Mouse (Mus musculus) heart, postnatal 36 days (tissue): ENCODE results near the gene Col6a1. TPM values are rescaled to one million over a fixed set of nuclear protein-coding genes. Genes with fewer than 3 reads are reported as not detected.
"Not testable (repeated sequence)": the region's sequence is repeated elsewhere in the genome, so short reads cannot be mapped to it uniquely, and the experiment has no call there.

Experiments
- DNase-seq, 2 experiments: peaks; one replicate each; pipeline ENCODE4 v3.0.0; 2021 to 2022
- intact Hi-C: fragments of 180-260 bp; cut with DNase I; formaldehyde crosslinking; loops from one replicate; pipeline ENCODE4 v1.15.1; 2025
- total RNA-seq, 2 experiments: library from RNA; stranded (reverse); gene quantifications; 2 replicates each; pipeline ENCODE4 v1.2.3; 2021

Gene Col6a1
- total RNA-seq, result 10 to 100 TPM; 69.8 to 78.5 TPM

GRCm38 (mm10) chr10:76725682-76726285 is at the start of gene Col6a1:
TSS of gene Col6a1 (minus strand) at chr10:76726168.
- intact Hi-C loops, result no loop called here

GRCm38 (mm10) chr10:76771624-76772023 is 45.7 kb upstream of the Col6a1 start:
- intact Hi-C loops, result no loop called here
- DNase-seq, result no peak

More at GRCm38 (mm10) chr10:76725682-76726285, at the start of gene Col6a1:
- no peak for DNase-seq

- no peak for DNase-seq
- intact Hi-C loops, result no loop called here
These were observed 45.1 kb upstream of the Col6a1 start for GRCm38 (mm10) chr10:76771086-76771485.

- no peak for DNase-seq
- intact Hi-C loops, result no loop called here
These were observed 43.6 kb upstream of the Col6a1 start for GRCm38 (mm10) chr10:76769581-76769980.

- intact Hi-C loops, result no loop called here
- DNase-seq, result no peak
These were observed 40.2 kb upstream of the Col6a1 start for GRCm38 (mm10) chr10:76766196-76766595.

GRCm38 (mm10) chr10:76764927-76765326 is 39.0 kb upstream of the Col6a1 start:
- intact Hi-C loops, result no loop called here

GRCm38 (mm10) chr10:76763016-76763415 is 37.0 kb upstream of the Col6a1 start:
- intact Hi-C loops, result no loop called here
- no peak for DNase-seq

More at GRCm38 (mm10) chr10:76764927-76765326, 39.0 kb upstream of the Col6a1 start:
- no peak for DNase-seq

- intact Hi-C loops, result no loop called here
These were observed 36.4 kb upstream of the Col6a1 start for GRCm38 (mm10) chr10:76762411-76762810.

GRCm38 (mm10) chr10:76759878-76760277 is 33.9 kb upstream of the Col6a1 start:
- DNase-seq, result no peak
- intact Hi-C loops, result no loop called here

More at GRCm38 (mm10) chr10:76762411-76762810, 36.4 kb upstream of the Col6a1 start:
- DNase-seq, result no peak

GRCm38 (mm10) chr10:76753640-76754039 is 27.7 kb upstream of the Col6a1 start:
- no peak for DNase-seq
- intact Hi-C loops, result no loop called here

- DNase-seq, intact Hi-C loops: not testable (repeated sequence)
These were observed 18.3 kb upstream of the Col6a1 start for GRCm38 (mm10) chr10:76744267-76744666.

- no peak for DNase-seq
- intact Hi-C loops, result loop anchor here (5.0 kb wide), 2 partner anchors 204 to 344 kb away; partner anchors contain the start of gene Lss
These were observed 10.8 kb upstream of the Col6a1 start for GRCm38 (mm10) chr10:76736764-76737163.

GRCm38 (mm10) chr10:76734979-76735378 is 9.0 kb upstream of the Col6a1 start:
- intact Hi-C loops, result loop anchor here (1.0 to 5.0 kb wide), 6 partner anchors 112 to 343 kb away; partner anchors contain the start of genes Col6a2, Lss, Mcm3ap and Ybey
- peak; percentile 80 to 84 for DNase-seq

GRCm38 (mm10) chr10:76733677-76734068 is 7.7 kb upstream of the Col6a1 start:
- no peak for DNase-seq
- intact Hi-C loops, result loop anchor here (2.0 to 5.0 kb wide), 2 partner anchors 183 to 266 kb away; partner anchors contain the start of genes Mcm3ap and Ybey

- intact Hi-C loops, result loop anchor here (5.0 kb wide), 1 partner anchor 266 kb away; the partner anchor contains the start of genes Mcm3ap and Ybey
- peak; percentile 82 to 83 for DNase-seq
These were observed 7.1 kb upstream of the Col6a1 start for GRCm38 (mm10) chr10:76732881-76733676.

GRCm38 (mm10) chr10:76732391-76732790 is 6.4 kb upstream of the Col6a1 start:
- no peak for DNase-seq
- intact Hi-C loops, result loop anchor here (5.0 kb wide), 1 partner anchor 265 kb away; the partner anchor contains the start of genes Mcm3ap and Ybey

GRCm38 (mm10) chr10:76731621-76732239 is 5.8 kb upstream of the Col6a1 start:
- intact Hi-C loops, result loop anchor here (5.0 kb wide), 1 partner anchor 264 kb away; the partner anchor contains the start of genes Mcm3ap and Ybey
- DNase-seq, result peak; percentile 50 to 64

GRCm38 (mm10) chr10:76729631-76730620 is 4.0 kb upstream of the Col6a1 start:
- peak; percentile 60 to 62 for DNase-seq
- intact Hi-C loops, result loop anchor here (5.0 kb wide), 1 partner anchor 263 kb away; the partner anchor contains the start of genes Mcm3ap and Ybey

GRCm38 (mm10) chr10:76728369-76728768 is 2.4 kb upstream of the Col6a1 start:
- intact Hi-C loops, result loop anchor here (1.0 kb wide), 1 partner anchor 105 kb away; the partner anchor contains the start of gene Col6a2

More at GRCm38 (mm10) chr10:76728369-76728768, 2.4 kb upstream of the Col6a1 start:
- DNase-seq, result peak; percentile 79 to 85
